Mouse (Mus musculus): Measurements from ENCODE around the gene Plxdc1. TPM values are rescaled to one million over a fixed set of nuclear protein-coding genes. Genes with fewer than 3 reads are reported as not detected.

Gene Plxdc1
- total RNA-seq, 2 experiments from 2014 or later: 35.2 to 37.1 TPM

DNA sequence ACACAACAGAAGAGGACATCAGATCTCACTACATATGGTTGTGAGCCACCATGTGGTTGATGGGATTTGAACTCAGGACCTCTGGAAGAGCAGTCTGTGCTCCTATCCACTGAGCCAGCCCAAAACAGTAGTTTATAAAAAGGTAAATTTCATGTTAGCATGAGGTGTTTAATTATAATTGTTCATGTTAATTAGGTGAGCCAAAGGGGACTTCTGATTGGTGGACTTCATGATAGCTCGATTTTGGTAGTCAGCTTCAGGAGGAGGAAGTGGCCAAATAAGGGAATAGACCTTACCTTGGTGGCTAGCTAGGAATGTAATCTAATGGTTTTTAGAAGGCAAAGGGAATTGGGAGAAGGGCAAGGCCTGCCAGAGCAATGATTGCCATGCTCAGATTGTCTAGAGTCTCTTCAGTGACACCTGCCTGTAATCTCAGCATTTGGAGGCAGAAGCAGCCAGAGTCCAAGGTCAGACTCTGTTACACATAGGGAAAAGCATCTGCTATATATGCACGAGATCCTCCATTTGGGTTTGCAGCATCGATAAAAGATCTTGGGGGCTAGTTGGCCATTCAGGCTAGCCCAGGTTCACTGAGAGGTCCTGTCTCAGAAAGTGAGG lies 88.6 kb downstream of the Plxdc1 start:
- TF ChIP-seq CTCF (IDR thresholded peaks at IDR 0.05): no peak
- Histone ChIP-seq H3K4me3 (no peak overlapping the region), H3K27ac (no peak overlapping the region)
- DNase-seq (ENCODE audit: extremely low spot score in 1 of 2, low spot score in 2 of 2): no peak
- intact Hi-C loops (cut with DNase I): loop anchor here (2.0 kb wide), 1 partner anchor 177 kb away; no protein-coding TSS in a partner anchor

GRCm38 (mm10) chr11:97896655-97897054 lies 89.6 kb downstream of the Plxdc1 start:
- DNase-seq (ENCODE audit: extremely low spot score in 1 of 2, low spot score in 2 of 2): no peak
- Histone ChIP-seq H3K4me3 (no peak overlapping the region), H3K27ac (no peak overlapping the region)
- TF ChIP-seq CTCF (IDR thresholded peaks at IDR 0.05): no peak
- intact Hi-C loops (cut with DNase I): no loop called here

- H3K27ac ChIP-seq: no peak overlapping the region
- H3K4me3 ChIP-seq: no peak overlapping the region
- no peak for TF ChIP-seq CTCF (IDR thresholded peaks at IDR 0.05)
- DNase-seq (ENCODE audit: extremely low spot score in 1 of 2, low spot score in 2 of 2): no peak
- intact Hi-C loops (cut with DNase I): no loop called here
These were observed 94.4 kb downstream of the Plxdc1 start for GRCm38 (mm10) chr11:97891821-97892220.

DNA sequence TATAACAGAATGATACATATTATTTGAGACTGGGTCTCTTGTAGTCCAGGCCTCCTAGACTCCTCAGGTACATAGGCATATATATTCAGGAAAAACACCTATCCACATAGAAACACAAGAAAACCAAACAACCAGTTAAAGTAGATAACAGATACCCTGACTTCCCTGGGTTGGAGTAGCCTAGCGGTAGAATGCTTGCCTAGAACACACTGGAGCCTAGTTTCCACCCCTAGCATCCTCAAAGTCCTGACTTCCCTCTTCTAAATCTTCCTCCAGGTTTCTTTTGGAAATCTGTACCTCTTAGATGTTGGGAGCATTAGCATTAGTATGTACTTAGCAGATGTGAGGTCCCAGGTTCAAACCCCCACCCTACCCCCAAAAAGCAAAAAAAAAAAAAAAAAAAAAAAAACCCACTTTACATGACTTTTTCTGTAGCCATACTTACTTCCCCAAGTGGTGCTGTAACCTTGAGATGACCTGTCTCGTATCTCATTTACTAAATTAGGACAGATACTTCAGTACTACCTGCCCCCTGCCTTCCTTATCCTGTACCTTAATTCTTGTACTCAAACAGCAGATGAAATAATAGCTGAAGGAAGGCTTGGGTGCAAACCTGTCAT lies 100.8 kb downstream of the Plxdc1 start:
- Histone ChIP-seq H3K27ac (no peak overlapping the region), H3K4me3 (no peak overlapping the region)
- TF ChIP-seq CTCF (IDR thresholded peaks at IDR 0.05): no peak
- DNase-seq (ENCODE audit: extremely low spot score in 1 of 2, low spot score in 2 of 2): no peak
- intact Hi-C loops (cut with DNase I): loop anchor here (2.0 kb wide), 2 partner anchors 45 to 85 kb away; partner anchors contain the start of gene B230217C12Rik

GRCm38 (mm10) chr11:97884601-97885185 lies 101.6 kb downstream of the Plxdc1 start:
- H3K4me3 ChIP-seq: peak overlapping the region; percentile 64
- intact Hi-C loops (cut with DNase I): loop anchor here (2.0 to 5.0 kb wide), 3 partner anchors 44 to 182 kb away; partner anchors contain the start of genes B230217C12Rik, Pcgf2 and Psmb3
- no peak for DNase-seq (ENCODE audit: extremely low spot score in 1 of 2, low spot score in 2 of 2)
- H3K27ac ChIP-seq: peak overlapping the region; percentile 78
- TF ChIP-seq CTCF (IDR thresholded peaks at IDR 0.05): no peak; the same call in 1 of the 2 replicates

DNA sequence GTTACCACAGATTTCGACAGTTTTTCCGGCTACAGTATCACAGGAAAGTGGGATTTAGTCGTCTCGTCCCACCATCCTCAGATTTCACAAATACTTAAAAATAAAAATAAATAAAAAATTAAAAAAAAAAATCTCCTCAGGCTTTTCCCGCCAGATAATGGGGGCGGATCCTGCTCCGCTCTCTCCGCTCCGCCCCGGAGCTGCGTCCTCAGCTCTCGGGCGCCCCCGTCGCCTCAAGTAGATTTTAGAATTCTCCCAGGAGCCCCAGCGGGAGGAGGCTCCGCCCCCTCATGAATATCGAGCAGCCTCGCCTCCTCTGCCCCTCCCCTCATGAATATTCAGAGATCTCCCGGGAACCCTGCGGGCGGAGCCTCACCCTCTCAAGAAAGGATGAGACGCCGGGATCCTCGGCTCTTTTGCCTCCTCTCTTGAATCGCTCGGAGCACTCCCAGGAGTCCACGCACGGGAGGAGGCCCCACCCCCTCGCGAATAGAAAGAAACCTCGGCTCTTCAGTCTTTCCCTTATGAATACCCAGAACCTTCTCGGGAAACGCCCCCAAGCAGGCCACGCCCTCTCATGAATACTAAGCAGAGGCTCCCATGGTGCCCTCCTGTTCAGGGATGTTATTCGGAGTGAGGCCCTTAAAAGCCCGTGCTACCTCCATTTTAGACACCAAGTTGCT lies 102.2 kb downstream of the Plxdc1 start, which contains the start of gene Fbxo47:
TSS of gene Fbxo47 (minus strand) at position 237 of the 683 bp plus-strand sequence.
- intact Hi-C loops (cut with DNase I): loop anchor here (1.0 to 5.0 kb wide), 4 partner anchors 43 to 182 kb away; partner anchors contain the start of genes B230217C12Rik, Pcgf2 and Psmb3
- peak; percentile 85 for TF ChIP-seq CTCF (IDR thresholded peaks at IDR 0.05)
- DNase-seq (ENCODE audit: extremely low spot score in 1 of 2, low spot score in 2 of 2): peak; percentile 92 to 96
- Histone ChIP-seq H3K4me3 (peak within 1 kb of the TSS; percentile 64), H3K27ac (peak within 1 kb of the TSS; percentile 78)

GRCm38 (mm10) chr11:97883542-97883917 lies 102.7 kb downstream of the Plxdc1 start:
- peak; percentile 58 to 68 for DNase-seq (ENCODE audit: extremely low spot score in 1 of 2, low spot score in 2 of 2)
- intact Hi-C loops (cut with DNase I): loop anchor here (1.0 to 5.0 kb wide), 2 partner anchors 90 to 181 kb away; partner anchors contain the start of genes Pcgf2 and Psmb3
- Histone ChIP-seq H3K4me3 (peak overlapping the region; percentile 64), H3K27ac (peak overlapping the region; percentile 65)
- TF ChIP-seq CTCF (IDR thresholded peaks at IDR 0.05): no peak

GRCm38 (mm10) chr11:97880362-97880761 lies 105.9 kb downstream of the Plxdc1 start:
- intact Hi-C loops (cut with DNase I): loop anchor here (5.0 kb wide), 1 partner anchor 178 kb away; the partner anchor contains the start of genes Pcgf2 and Psmb3
- Histone ChIP-seq H3K4me3 (no peak overlapping the region), H3K27ac (no peak overlapping the region)
- TF ChIP-seq CTCF (IDR thresholded peaks at IDR 0.05): no peak
- DNase-seq (ENCODE audit: extremely low spot score in 1 of 2, low spot score in 2 of 2): no peak

GRCm38 (mm10) chr11:97877341-97877740 lies 108.9 kb downstream of the Plxdc1 start:
- H3K27ac ChIP-seq: no peak overlapping the region
- intact Hi-C loops (cut with DNase I): no loop called here
- no peak for TF ChIP-seq CTCF (IDR thresholded peaks at IDR 0.05)
- no peak for DNase-seq (ENCODE audit: extremely low spot score in 1 of 2, low spot score in 2 of 2)
- no peak overlapping the region for H3K4me3 ChIP-seq

GRCm38 (mm10) chr11:97874396-97874795 lies 111.8 kb downstream of the Plxdc1 start:
- no peak overlapping the region for H3K4me3 ChIP-seq

More at GRCm38 (mm10) chr11:97874396-97874795, 111.8 kb downstream of the Plxdc1 start:
- intact Hi-C loops (cut with DNase I): no loop called here
- peak overlapping the region; percentile 64 for H3K27ac ChIP-seq
- no peak for DNase-seq (ENCODE audit: extremely low spot score in 1 of 2, low spot score in 2 of 2)
- no peak for TF ChIP-seq CTCF (IDR thresholded peaks at IDR 0.05)

Small RNAs within 50 kb of the gene (microRNA-seq; reads per million reads assigned to microRNA genes)
- 0 reads per million in 2 experiments for gene Gm22461
- 0 reads per million in 2 experiments for gene Gm27597

Other genes with a start within 250 kb of the Plxdc1 start
- 100 to 1,000 TPM; 114 to 117 TPM for gene Pip4k2b, start 241.7 kb downstream of the Plxdc1 start, total RNA-seq (2021)
- gene Cwc25, start 219.9 kb downstream of the Plxdc1 start, total RNA-seq (2021): 10 to 100 TPM; 19.5 to 21.3 TPM
- 1 to 10 TPM in 1 of 2 experiments, not detected in 1; 1.0 TPM for gene 1700001P01Rik, start 210.5 kb downstream of the Plxdc1 start, total RNA-seq (2021)
- 100 to 1,000 TPM; 326 to 327 TPM for gene Rpl23, start 204.0 kb downstream of the Plxdc1 start, total RNA-seq (2021)
- 100 to 1,000 TPM; 174 to 191 TPM for gene Lasp1, start 187.4 kb downstream of the Plxdc1 start, total RNA-seq (2021)
- 10 to 100 TPM; 77.6 to 78.9 TPM for gene B230217C12Rik, start 145.7 kb downstream of the Plxdc1 start, total RNA-seq (2021)
- 1 to 10 TPM; 2.8 to 2.9 TPM for gene Fbxo47, start 102.3 kb downstream of the Plxdc1 start, total RNA-seq (2021)
- 1 to 10 TPM; 1.2 TPM for gene Arl5c, start 9.7 kb upstream of the Plxdc1 start, total RNA-seq (2021)
- gene Cacnb1, start 36.6 kb upstream of the Plxdc1 start, total RNA-seq (2021): 100 to 1,000 TPM; 150 to 170 TPM
- 100 to 1,000 TPM; 560 to 591 TPM for gene Rpl19, start 40.3 kb upstream of the Plxdc1 start, total RNA-seq (2021)
- gene Stac2, start 67.0 kb upstream of the Plxdc1 start, total RNA-seq (2021): 10 to 100 TPM; 97.3 to 99.9 TPM
- gene Fbxl20, start 164.0 kb upstream of the Plxdc1 start, total RNA-seq (2021): 10 to 100 TPM; 33.2 to 33.6 TPM
- 10 to 100 TPM; 54.9 to 55.1 TPM for gene Med1, start 206.8 kb upstream of the Plxdc1 start, total RNA-seq (2021)
- gene Cdk12, start 216.6 kb upstream of the Plxdc1 start, total RNA-seq (2021): 10 to 100 TPM; 40.0 to 40.3 TPM

All from left cerebral cortex, adult 2 months (tissue).